1 mouse cellular context compared by ENCODE assay signal in the genomic region with DNA sequence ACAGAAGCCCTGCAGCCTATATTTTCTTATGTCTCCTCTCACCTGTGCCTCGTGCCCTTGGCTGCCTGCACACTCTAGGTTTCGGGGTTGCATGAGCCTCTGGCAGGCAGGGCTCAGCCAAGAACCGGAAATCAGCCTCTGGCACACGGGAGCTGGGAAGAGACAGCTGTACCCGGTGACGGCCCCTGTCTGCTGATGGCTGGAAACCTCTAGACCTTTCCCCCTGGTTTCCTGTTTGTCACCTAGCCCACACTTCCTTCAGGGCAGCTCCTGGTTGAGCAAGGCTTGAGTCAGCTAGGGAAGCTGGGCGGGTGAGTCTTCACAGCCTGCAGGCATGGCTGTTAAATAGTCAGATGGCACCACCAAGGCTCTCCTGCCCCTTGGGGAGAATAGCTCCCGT.
TF ChIP-seq lines count a peak whose summit lies in the region.

No protein-coding gene starts in this region.

TF ChIP-seq in CH12.LX, 34 proteins besides CTCF, POLR2A, EP300 and RAD21 (continued from another document):
- TF ChIP-seq UBTF (IDR thresholded peaks at IDR 0.05; ENCODE audit: low read depth, low read length): no peak
